Mouse (Mus musculus): Measurements from ENCODE around the gene Arid1b.

- no peak for TF ChIP-seq CTCF (IDR thresholded peaks at IDR 0.05; ENCODE audit: low read depth)
- no peak for TF ChIP-seq EP300 (IDR thresholded peaks at IDR 0.05; ENCODE audit: low read depth)
Observed at GRCm38 (mm10) chr17:4994504-4994812, 326 bp downstream of the Arid1b start.

Measured in liver, postnatal 0 days (tissue).